Mouse (Mus musculus): ENCODE measurements around the gene Pex7. TPM values are rescaled to one million over a fixed set of nuclear protein-coding genes. Genes with fewer than 3 reads are reported as not detected.
A peak's percentile ranks its signal among the peaks of the same experiment; 100 is the strongest.

Pex7 gene
- total RNA-seq (2015; ENCODE audit: low replicate concordance) (1.7 and 20.9 TPM in 2 replicates), total RNA-seq (2017; ENCODE audit: low replicate concordance) (1.4 and 8.9 TPM in 2 replicates)

DNA sequence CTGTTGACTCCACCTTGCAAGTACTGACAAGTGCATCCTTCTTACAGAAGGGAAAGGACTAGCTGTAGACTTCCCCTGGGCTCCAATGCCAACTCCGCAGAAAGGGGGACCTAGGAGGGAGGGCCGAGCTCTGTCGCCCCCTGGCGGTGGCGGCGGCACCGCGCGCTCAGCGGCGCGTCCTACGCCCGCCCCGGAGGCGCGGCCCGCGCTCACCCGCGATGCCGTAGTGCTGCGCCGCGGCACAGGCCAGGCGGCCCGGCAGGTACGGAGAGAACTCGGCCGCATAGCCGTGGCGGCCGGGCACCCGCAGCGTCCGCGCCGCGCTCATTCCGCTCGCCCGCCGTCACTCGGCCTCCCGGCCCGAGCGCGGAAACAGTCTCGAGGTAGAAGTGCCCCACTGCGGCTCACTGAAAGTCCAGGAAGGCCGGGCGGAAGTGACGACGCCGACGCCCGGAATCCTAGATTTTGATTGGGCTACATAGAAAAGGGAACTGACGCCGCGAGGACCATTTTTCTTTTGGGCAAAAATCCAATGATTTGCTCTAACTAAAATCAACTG is at the start of gene Pex7:
Pex7 (minus strand) TSS at position 444 of the 559 bp plus-strand sequence.
- peak; percentile 91 for ATAC-seq (replicated peaks; ENCODE audit: low FRiP score, poor library complexity, severe bottlenecking)

DNA sequence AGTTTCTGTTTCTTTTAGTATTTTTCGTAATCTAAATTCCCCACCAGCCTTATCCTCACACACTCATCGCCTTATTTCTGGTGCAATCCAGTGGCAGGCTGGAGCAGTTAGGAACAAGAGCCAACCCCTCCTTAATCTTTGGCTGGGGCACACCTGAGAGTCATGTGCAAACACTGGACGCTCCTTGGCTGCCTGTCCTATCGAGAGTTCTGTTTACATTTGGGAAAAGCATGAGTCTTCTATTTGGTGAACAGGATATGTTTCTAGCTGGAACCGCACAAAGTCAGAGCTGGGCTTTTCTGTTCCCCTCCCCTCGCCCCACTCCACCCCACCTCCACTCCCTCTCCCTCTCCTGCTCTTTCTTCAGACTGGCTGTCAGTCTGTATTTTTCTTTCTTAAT is 49.3 kb upstream of the Pex7 start:
- no peak for ATAC-seq (replicated peaks; ENCODE audit: low FRiP score, poor library complexity, severe bottlenecking)

DNA sequence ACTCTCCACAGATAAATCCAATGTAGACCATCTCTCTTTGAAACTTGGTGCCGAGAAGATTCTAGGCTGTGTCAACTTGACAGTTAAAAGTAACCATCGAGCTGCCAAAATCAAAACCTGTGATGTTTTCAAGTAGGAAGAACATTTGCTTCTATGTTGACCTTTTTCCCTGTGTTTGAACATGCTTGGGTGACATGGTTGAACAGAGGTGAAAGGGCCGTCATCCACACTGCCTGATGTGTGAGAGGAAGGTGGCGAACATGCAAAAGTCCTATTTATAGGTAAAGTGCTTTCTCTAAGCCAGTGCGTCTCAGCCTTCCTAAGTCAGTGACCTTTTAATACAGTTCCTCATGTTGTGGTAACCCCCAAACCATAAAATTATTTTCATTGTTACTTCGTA is 48.3 kb upstream of the Pex7 start:
- no peak for ATAC-seq (replicated peaks; ENCODE audit: low FRiP score, poor library complexity, severe bottlenecking)

DNA sequence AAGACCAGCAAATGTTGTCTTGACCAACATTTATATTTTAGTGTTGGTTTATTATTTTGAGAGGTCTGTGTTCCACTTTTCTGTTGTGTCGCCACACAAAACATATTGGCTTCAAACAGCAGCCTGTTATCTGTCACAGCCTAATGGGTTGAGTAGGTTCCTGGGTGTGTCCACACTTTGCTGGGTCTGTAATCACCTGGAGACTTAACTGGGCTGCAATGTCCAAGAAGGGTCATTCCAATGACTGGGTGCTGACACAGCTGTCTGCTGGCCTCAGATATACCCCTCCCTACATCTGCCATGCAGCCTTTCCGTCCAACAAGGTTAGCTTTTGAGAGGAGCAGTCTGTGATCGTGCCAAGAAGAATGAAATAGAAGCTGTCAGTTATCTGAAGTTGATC is 47.1 kb upstream of the Pex7 start:
- ATAC-seq (replicated peaks; ENCODE audit: low FRiP score, poor library complexity, severe bottlenecking), result no peak

DNA sequence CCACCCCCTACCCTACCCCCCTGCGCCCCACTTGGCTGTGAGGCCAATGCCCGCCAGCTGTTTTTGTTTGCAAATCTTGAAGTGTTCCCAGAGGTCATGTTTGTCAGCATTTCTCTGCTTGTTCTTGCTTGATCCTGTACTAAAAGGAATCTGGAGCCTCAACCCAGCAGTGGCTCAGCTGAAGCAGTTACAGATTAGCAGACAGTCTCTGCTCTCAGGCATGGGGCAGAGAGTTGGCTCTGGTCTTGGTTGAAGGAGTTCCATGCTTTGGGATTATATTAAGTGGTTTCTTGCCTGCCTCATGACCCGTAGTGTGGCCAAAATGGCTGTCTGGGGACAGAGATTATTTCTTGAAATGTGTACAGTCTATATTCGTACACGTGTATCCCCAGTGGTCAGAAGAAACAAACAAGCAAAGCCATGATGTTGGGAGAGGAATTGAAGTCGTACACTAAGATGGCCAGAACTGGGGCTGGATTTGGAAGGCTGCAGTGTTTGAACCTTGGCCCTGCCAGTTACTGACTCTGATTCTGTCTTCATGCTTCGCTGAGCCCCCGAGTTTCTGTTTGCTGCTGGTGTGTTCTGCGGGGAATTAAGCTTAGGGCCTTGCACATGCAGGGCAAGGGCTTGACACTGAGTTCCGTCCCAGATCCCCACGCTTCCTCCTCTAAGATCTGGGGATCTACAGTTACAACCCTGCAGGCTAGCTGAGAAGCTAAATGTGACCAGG is 45.7 kb upstream of the Pex7 start:
- ATAC-seq (replicated peaks; ENCODE audit: low FRiP score, poor library complexity, severe bottlenecking), result no peak

DNA sequence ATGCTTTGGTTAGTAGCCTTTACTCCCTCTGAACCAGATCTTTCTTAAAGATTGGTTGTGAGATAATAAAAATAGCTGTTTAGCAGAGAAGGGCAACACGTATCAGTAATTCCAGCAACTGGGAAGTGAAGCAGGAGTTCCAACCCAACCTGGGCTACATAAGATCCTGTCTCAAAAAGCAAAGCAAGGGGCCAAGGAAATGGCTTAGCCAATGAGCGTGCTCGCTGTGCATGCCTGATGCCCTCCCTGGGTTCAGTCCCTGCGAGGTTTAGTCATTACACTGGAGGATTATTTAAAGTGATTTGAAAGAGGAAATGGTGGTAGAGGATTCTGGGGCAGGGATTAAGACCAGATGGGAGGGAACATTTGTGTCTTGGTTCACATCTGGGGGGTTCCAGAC is 41.6 kb upstream of the Pex7 start:
- no peak for ATAC-seq (replicated peaks; ENCODE audit: low FRiP score, poor library complexity, severe bottlenecking)

DNA sequence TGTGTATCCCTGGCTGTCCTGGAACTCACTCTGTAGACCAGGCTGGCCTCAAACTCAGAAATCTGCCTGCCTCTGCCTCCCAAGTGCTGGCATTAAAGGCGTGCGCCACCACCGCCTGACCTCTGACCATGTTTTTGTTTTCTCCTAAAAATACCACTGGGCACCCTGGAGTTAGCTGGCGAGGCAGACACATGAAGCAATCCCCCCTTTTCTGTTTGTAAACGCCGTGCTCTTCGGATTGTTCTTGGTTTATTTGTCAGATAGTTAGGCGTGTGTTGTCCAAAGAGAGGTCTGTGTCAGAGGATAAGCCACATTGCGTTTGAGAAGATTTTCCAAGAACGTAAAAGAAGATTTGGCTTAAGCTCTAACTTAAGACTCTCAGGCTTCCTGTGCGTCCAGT is 40.9 kb upstream of the Pex7 start:
- ATAC-seq (replicated peaks; ENCODE audit: low FRiP score, poor library complexity, severe bottlenecking), result no peak

DNA sequence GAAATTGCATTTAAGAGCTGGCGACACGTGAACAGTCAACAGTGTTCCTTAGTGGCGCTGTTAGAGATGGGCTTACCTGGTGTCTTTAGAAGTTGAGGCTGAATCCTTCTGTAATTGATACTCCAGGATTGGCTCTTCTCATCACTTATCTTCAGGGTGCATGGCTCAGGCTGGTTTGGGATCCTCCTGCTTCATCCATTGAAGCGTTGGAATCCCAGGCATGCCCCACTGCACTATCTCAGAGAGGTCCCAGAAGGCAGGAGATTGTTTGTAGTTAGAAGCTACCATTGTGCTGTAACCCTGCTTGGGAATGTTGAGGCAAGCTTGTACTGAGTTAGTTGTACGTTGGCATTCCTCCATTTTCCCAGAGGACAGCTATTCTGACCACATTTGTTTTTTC is 40.4 kb upstream of the Pex7 start:
- ATAC-seq (replicated peaks; ENCODE audit: low FRiP score, poor library complexity, severe bottlenecking), result no peak

DNA sequence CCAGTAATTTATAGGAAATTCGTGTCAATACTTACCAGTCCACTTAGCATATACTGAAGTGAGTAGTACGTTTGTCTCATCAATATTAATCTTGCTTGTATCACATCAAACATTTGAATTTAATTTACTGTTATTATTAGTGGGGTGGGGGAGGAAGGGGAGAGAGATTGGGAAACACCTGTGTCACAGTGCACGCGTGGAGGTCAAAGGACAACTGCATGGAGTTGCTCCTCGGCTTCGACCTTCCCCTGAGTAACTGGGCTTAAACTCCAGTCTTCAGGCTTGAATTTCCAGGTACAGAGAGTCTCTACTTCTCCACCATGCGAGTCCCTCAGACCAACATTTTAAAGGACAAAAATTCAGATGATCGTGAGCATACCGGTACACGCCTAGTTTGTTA is 40.0 kb upstream of the Pex7 start:
- no peak for ATAC-seq (replicated peaks; ENCODE audit: low FRiP score, poor library complexity, severe bottlenecking)

DNA sequence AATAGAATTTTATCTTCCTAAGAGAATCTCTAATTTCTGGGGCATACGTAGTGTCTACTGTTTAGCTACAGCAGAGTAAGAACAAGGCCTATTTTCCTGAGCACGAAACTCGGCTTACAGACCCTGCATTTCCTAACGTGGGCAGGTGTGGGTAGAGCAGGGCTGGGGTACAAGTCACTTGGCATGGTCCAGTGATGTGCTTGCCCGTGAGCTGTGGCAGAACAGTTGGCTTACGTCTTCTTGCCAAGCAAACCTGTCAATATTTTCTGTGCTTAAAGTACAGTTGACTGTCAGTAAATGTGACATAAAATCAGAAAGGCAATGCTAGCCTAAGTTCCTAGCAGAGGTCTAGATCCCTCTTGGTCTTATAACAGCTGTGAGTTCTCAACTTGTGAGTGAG is 39.2 kb upstream of the Pex7 start:
- no peak for ATAC-seq (replicated peaks; ENCODE audit: low FRiP score, poor library complexity, severe bottlenecking)

DNA sequence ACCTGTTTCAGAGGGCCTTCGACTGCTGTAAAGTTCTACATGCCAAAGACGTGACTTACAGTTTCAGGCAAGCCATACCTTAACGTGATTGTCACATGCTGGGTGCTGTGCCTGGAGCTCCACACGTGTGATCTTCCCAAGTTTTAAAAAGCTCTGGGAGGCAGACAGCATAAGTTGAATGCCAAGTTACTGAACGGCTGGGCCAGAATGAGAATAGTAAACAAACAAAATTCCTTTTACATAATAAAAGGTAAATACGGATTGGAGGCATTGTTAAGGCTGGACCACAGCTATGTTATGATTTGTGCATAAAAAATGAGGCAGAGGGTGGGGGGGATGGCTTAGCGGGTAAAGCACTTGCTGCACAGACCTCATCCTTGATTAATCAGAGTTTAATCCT is 38.2 kb upstream of the Pex7 start:
- no peak for ATAC-seq (replicated peaks; ENCODE audit: low FRiP score, poor library complexity, severe bottlenecking)

DNA sequence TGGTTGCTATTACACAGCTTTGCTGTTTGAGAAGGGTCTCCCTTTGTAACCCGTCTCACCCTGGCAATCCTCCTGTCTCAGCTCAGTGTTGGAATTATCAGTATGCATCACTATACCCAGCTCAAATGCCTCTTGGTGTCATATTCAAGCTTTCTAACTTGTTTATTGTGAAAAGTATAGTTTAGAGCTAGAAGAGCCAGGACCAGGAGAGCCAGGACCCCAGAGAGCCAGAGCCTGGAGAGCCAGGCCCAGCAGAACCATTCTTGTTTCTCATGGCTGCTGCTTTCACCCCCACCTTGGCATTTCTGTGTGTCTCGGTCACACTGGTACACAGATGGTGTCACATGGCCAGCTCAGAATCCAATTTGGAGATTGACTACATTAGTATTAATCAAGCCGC is 35.1 kb upstream of the Pex7 start:
- ATAC-seq (replicated peaks; ENCODE audit: low FRiP score, poor library complexity, severe bottlenecking), result no peak

DNA sequence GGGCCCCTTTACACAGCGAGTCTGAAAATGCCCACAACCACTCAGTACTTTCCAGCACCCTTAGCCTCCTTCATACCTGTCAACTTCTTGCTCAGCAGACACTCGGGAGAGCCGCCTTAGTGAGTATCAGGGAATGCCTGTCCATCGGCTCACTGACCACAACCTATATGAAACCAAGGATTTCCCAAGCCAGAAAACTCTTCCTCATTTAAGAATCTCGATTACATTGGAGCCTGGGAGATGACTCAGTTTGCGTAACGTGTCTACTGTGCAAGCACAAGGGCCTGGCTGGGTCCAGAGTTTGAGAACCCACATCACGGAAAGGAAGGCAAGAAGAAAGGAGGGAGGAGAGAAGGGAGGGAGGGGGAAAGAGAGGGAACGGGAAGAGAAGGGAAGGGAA is 34.4 kb upstream of the Pex7 start:
- no peak for ATAC-seq (replicated peaks; ENCODE audit: low FRiP score, poor library complexity, severe bottlenecking)

DNA sequence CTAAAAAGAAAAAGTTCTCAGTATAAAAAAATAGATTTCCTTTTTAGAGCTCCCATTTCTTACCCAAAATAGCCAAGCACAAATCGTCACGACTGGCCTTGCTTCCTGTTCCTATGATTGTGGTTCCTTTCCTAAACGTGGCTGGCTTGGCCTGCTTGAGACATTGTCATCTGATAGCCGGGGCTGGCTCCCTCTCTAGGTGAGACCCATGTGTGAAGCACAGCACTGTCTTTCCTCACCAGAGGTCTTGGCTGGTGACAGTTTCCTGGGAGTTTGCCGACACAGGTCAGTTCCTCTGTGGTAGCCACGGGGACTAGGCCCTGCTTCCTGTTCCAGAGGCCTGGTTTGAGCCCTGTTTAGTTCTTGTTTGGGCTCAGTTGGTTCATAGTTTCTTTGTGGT is 33.6 kb upstream of the Pex7 start:
- ATAC-seq (replicated peaks; ENCODE audit: low FRiP score, poor library complexity, severe bottlenecking), result no peak

DNA sequence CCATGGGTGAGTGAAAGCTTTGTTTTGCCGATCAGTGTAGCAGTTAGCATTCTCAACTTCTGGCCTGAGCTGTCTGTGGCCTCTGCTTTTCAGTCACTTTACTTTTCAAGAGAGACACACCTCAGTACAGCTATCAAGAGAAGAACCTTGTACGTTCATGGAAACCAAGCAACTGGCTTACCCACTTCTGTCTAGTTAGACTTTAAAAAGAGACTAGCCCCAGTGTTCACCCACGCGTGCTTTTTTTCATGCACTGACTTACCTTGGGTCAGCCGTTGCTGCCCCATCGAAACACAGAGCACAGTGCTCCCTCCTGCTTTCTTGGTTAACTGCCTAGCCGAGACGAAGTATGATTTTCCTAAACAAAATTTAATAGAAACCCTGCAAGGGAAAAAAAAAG is 33.1 kb upstream of the Pex7 start:
- ATAC-seq (replicated peaks; ENCODE audit: low FRiP score, poor library complexity, severe bottlenecking), result no peak

DNA sequence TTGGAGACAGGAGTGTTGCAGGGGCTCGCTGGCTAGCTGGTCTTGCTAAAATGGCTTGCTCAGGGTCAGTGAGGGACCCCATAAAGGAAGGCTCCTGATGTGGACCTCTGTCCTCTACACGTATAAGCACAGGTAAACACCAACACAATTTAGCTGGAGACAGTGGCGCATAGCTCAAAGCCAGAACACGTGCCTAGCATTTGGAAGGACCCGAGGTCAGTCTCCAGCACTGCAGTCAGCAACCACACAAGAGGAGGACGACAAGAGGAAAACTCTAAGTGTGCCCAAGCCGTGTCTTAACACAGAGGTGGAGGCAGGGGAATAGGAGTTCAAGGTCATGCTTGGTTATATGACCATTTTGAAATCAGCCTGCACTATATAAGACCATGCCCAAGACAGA is 32.6 kb upstream of the Pex7 start:
- no peak for ATAC-seq (replicated peaks; ENCODE audit: low FRiP score, poor library complexity, severe bottlenecking)

DNA sequence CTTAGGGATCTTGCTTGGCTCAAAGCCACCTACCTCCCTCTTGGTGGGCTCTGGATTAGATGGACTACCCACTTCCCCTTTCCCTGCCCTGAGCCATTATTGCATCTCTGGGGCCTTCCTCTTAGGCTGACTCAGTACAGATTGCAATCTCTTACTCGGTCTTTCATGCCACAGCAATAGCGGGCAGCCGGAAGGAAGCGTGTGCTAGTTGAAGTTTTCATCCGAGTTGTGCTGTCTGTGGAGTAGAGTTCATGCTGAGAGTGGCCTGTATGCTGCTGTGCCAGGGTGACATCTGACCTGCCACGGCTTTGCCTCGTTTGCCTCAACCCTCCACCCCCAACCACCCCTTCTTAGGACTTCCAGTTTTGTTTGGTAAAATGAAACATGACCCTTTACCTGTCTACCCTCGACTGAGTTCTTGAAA is 31.8 kb upstream of the Pex7 start:
- ATAC-seq (replicated peaks; ENCODE audit: low FRiP score, poor library complexity, severe bottlenecking), result no peak

DNA sequence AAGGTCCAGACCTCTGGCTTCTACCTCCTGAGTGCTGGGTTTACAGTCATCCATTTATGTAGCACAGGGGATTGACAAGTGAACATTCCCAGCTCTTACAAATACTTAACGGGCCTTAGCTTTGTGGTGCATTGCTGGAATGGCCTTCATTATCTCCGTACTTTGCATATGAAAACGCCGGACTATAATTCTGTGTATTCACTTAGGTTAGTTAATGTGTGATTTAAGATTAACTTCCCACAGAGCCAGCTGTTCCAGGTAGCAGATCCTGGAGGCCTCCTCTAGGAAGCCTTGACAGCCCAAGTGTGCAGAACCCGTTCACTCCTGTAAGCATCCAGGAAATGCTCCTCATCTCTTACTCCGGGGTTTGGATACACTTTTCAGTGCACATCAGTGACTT is 31.2 kb upstream of the Pex7 start:
- no peak for ATAC-seq (replicated peaks; ENCODE audit: low FRiP score, poor library complexity, severe bottlenecking)

DNA sequence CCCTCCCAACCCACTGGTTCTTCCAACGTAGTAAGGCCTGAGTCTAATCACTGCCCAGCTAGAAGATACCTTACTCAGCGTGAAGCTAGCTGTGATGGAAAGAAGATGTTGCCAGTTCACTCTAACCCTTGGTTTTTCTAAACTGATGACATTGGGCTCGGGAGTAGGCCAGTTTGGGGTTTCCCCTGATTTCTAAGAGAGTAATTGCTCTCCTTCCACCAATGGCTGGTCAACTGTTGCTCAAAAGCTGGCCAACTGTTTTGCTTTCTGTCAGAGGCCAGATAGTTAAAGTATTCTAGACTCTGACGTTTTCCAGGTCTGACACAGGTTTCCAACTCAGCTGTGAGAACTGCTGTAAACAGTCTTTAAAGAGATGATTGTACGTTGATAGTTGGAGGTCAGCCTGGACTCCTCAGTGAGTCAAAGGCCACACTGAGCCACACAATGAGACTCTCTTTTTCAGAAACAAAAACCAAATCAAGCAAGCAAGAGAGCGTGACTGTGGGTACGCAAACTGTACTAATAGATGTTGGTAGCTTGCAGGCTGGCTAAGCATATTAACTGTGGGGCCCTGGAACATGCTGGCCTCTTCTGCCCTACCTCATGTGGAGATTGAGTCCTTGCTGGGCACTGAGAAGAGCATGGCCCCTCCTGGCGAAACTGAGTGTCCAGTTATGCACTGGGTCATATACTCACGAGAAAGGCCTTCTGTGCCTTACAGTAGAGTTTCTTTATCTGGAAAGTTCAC is 29.6 kb upstream of the Pex7 start:
- no peak for ATAC-seq (replicated peaks; ENCODE audit: low FRiP score, poor library complexity, severe bottlenecking)

DNA sequence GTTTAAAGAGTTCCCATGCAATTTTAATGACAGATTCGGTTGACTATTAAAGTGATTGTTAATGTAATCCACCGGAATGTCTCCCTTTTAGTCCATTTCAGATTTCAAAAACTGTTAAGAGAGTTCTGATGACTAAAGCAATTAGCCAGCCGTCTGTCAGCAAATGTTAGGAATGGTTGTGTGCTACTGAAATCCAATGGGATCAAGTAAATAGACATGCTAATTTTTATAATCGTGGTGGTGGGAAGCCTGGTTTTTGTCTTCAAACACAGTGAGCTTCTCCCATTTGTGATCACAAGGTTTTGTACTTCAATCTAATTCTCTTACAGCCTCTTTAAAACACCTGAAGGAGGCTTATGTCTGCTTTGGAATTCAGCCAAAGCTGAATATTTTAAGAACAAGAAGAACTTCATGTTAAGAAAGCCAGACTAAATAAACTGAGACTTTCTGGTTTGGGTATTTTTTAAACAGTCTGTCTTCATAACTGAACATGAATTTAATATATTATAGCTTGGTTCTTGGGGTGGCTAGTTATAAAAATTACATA is 28.4 kb upstream of the Pex7 start:
- ATAC-seq (replicated peaks; ENCODE audit: low FRiP score, poor library complexity, severe bottlenecking), result no peak

DNA sequence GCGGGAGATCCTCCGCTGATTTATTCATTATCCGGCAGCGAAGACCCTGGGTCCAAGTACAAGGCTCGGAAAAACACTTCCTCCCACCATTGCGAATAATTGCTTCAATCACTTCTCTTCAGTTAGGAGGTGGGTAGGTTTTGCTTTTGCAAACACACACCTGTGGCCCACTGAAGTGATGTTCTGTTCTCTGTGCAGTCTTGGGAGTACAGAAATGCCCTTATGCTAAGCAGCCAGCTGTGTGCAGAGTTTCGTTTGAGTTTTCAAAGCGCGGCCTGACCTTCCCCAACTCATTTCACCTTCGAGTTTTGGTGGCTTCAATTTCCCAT is 27.8 kb upstream of the Pex7 start:
- no peak for ATAC-seq (replicated peaks; ENCODE audit: low FRiP score, poor library complexity, severe bottlenecking)
